Mouse (Mus musculus) forebrain, embryonic 10.5 days (tissue): ENCODE data around the gene Tmem108. TPM values are rescaled to one million over a fixed set of nuclear protein-coding genes. Genes with fewer than 3 reads are reported as not detected.
"Not testable (repeated sequence)": the region's sequence is repeated elsewhere in the genome, so short reads cannot be mapped to it uniquely, and the experiment has no call there.

Source experiments
- DNase-seq: peaks from one replicate; pipeline ENCODE4 v3.0.0-alpha.2; 2017; ENCODE audit warnings: low spot score; ENCODE audit errors: extremely low spot score
- H3K27ac ChIP-seq: fragments of 300-500 bp; sonication (generic); 2 replicates; pipeline ENCODE4 v1.5.1; 2016; ENCODE audit warnings: mild to moderate bottlenecking
- H3K27me3 ChIP-seq: fragments of 300-500 bp; sonication (generic); 2 replicates; pipeline ENCODE4 v1.6.1; 2016; ENCODE audit warnings: mild to moderate bottlenecking; ENCODE audit not compliant: poor library complexity, severe bottlenecking
- H3K36me3 ChIP-seq: fragments of 300-500 bp; sonication (generic); replicated peaks from 2 replicates; pipeline ENCODE4 v1.6.1; 2016; ENCODE audit warnings: mild to moderate bottlenecking, moderate library complexity
- H3K4me1 ChIP-seq: fragments of 300-500 bp; sonication (generic); 2 replicates; pipeline ENCODE4 v1.6.1; 2016
- H3K4me3 ChIP-seq: fragments of 300-500 bp; sonication (generic); 2 replicates; pipeline ENCODE4 v1.5.1; 2016; ENCODE audit warnings: mild to moderate bottlenecking, moderate library complexity
- H3K9me3 ChIP-seq: fragments of 300-500 bp; sonication (generic); 2 replicates; pipeline ENCODE4 v1.6.1; 2016; ENCODE audit warnings: mild to moderate bottlenecking, moderate library complexity
- WGBS: fragments of 180-500 bp; shearing (Covaris S2); methylation state at CpG from one replicate; pipeline ENCODE4 v1.1.7; 2016; 5-methylcytosine and 5-hydroxymethylcytosine counted together
- polyA plus RNA-seq: library from polyadenylated mRNA; unstranded; fragments of >200 nt; fragmentation: Nextera tagmentation; extraction: Ambion mirVana; gene quantifications from 2 replicates; pipeline ENCODE4 v1.2.1, GENCODE M21; 2016

Gene Tmem108
- polyA plus RNA-seq, 1 experiment from 2014 or later = 16.7 TPM

- not testable (repeated sequence) for H3K4me1 ChIP-seq, H3K9me3 ChIP-seq, DNase-seq, H3K36me3 ChIP-seq, H3K4me3 ChIP-seq, H3K27ac ChIP-seq, H3K27me3 ChIP-seq
- 94% methylated on average over 8 of the region's 8 CpGs for WGBS
Observed at GRCm38 (mm10) chr9:103670592-103671113, 91.0 kb downstream of the Tmem108 start.

GRCm38 (mm10) chr9:103668830-103669229 lies 92.8 kb downstream of the Tmem108 start:
- H3K9me3 ChIP-seq = no peaks in the 10 kb centered on the region
- 90% methylated on average over 6 of the region's 6 CpGs for WGBS
- H3K27ac ChIP-seq = no peak overlapping the region
- H3K27me3 ChIP-seq = no peaks in the 10 kb centered on the region
- no peak overlapping the region for H3K4me3 ChIP-seq
- DNase-seq = no peak
- no peaks in the 10 kb centered on the region for H3K4me1 ChIP-seq
- H3K36me3 ChIP-seq = no peaks in the 10 kb centered on the region

GRCm38 (mm10) chr9:103665817-103666216 lies 95.8 kb downstream of the Tmem108 start:
- no peak for DNase-seq
- H3K27me3 ChIP-seq = no peaks in the 10 kb centered on the region
- no peaks in the 10 kb centered on the region for H3K36me3 ChIP-seq
- no peak overlapping the region for H3K4me3 ChIP-seq
- no peaks in the 10 kb centered on the region for H3K4me1 ChIP-seq
- no peak overlapping the region for H3K27ac ChIP-seq
- no peaks in the 10 kb centered on the region for H3K9me3 ChIP-seq
- WGBS = 93% methylated on average over 6 of the region's 6 CpGs

GRCm38 (mm10) chr9:103664151-103664550 lies 97.5 kb downstream of the Tmem108 start:
- H3K4me3 ChIP-seq = no peak overlapping the region
- no peak for DNase-seq
- no peaks in the 10 kb centered on the region for H3K27me3 ChIP-seq
- H3K4me1 ChIP-seq = no peaks in the 10 kb centered on the region
- H3K9me3 ChIP-seq = no peaks in the 10 kb centered on the region
- no peak overlapping the region for H3K27ac ChIP-seq
- no peaks in the 10 kb centered on the region for H3K36me3 ChIP-seq
- 86% methylated on average over 11 of the region's 11 CpGs for WGBS

GRCm38 (mm10) chr9:103661873-103662272 lies 99.8 kb downstream of the Tmem108 start:
- H3K9me3 ChIP-seq = no peaks in the 10 kb centered on the region
- no peaks in the 10 kb centered on the region for H3K27me3 ChIP-seq
- no peaks in the 10 kb centered on the region for H3K36me3 ChIP-seq
- no peak overlapping the region for H3K27ac ChIP-seq
- H3K4me1 ChIP-seq = peaks cover 16% of the 10 kb centered on the region
- H3K4me3 ChIP-seq = no peak overlapping the region
- no peak for DNase-seq
- WGBS = 86% methylated on average over 1 of the region's 1 CpGs

GRCm38 (mm10) chr9:103657981-103658380 lies 103.7 kb downstream of the Tmem108 start:
- Histone ChIP-seq H3K9me3 (no peaks in the 10 kb centered on the region), H3K27ac (peak overlapping the region; percentile 21; the same call in 1 of the 2 replicates), H3K36me3 (no peaks in the 10 kb centered on the region), H3K4me3 (no peak overlapping the region), H3K27me3 (no peaks in the 10 kb centered on the region), H3K4me1 (peaks cover 50% of the 10 kb centered on the region)
- no peak for DNase-seq
- WGBS = 85% methylated on average over 5 of the region's 5 CpGs

GRCm38 (mm10) chr9:103657183-103657975 lies 104.3 kb downstream of the Tmem108 start:
- peaks cover 56% of the 10 kb centered on the region for H3K4me1 ChIP-seq
- no peaks in the 10 kb centered on the region for H3K36me3 ChIP-seq
- WGBS = 60% methylated on average over 13 of the region's 13 CpGs
- no peaks in the 10 kb centered on the region for H3K27me3 ChIP-seq
- DNase-seq = no peak
- no peak overlapping the region for H3K4me3 ChIP-seq
- H3K9me3 ChIP-seq = no peaks in the 10 kb centered on the region
- H3K27ac ChIP-seq = peak overlapping the region; percentile 48; the same call in 1 of the 2 replicates

- no peaks in the 10 kb centered on the region for H3K27me3 ChIP-seq
- peaks cover 67% of the 10 kb centered on the region for H3K4me1 ChIP-seq
- H3K36me3 ChIP-seq = no peaks in the 10 kb centered on the region
- DNase-seq = peak; percentile 29
- H3K9me3 ChIP-seq = no peaks in the 10 kb centered on the region
- H3K4me3 ChIP-seq = peak overlapping the region; percentile 12; the same call in 1 of the 2 replicates
- H3K27ac ChIP-seq = peak overlapping the region; percentile 76
- WGBS = 12% methylated on average over 10 of the region's 10 CpGs
Observed at GRCm38 (mm10) chr9:103653995-103654587, 107.5 kb downstream of the Tmem108 start.

GRCm38 (mm10) chr9:103652127-103652882 lies 109.3 kb downstream of the Tmem108 start:
- H3K27ac ChIP-seq = peak overlapping the region; percentile 54
- WGBS = 73% methylated on average over 8 of the region's 8 CpGs
- no peak overlapping the region for H3K4me3 ChIP-seq
- DNase-seq = no peak
- no peaks in the 10 kb centered on the region for H3K27me3 ChIP-seq
- H3K4me1 ChIP-seq = peaks cover 58% of the 10 kb centered on the region
- H3K9me3 ChIP-seq = no peaks in the 10 kb centered on the region
- no peaks in the 10 kb centered on the region for H3K36me3 ChIP-seq

GRCm38 (mm10) chr9:103646605-103647004 lies 115.0 kb downstream of the Tmem108 start:
- Histone ChIP-seq H3K36me3 (no peaks in the 10 kb centered on the region), H3K27me3 (no peaks in the 10 kb centered on the region), H3K27ac (no peak overlapping the region), H3K9me3 (no peaks in the 10 kb centered on the region), H3K4me3 (no peak overlapping the region), H3K4me1 (peaks cover 11% of the 10 kb centered on the region)
- WGBS = 83% methylated on average over 2 of the region's 2 CpGs
- DNase-seq = no peak

GRCm38 (mm10) chr9:103645724-103646123 lies 115.9 kb downstream of the Tmem108 start:
- 91% methylated on average over 7 of the region's 7 CpGs for WGBS

GRCm38 (mm10) chr9:103642300-103642699 lies 119.3 kb downstream of the Tmem108 start:
- DNase-seq = no peak

More at GRCm38 (mm10) chr9:103645724-103646123, 115.9 kb downstream of the Tmem108 start:
- no peak for DNase-seq
- H3K4me3 ChIP-seq = no peak overlapping the region
- H3K27me3 ChIP-seq = no peaks in the 10 kb centered on the region
- no peak overlapping the region for H3K27ac ChIP-seq
- H3K36me3 ChIP-seq = no peaks in the 10 kb centered on the region
- peaks cover 16% of the 10 kb centered on the region for H3K4me1 ChIP-seq
- no peaks in the 10 kb centered on the region for H3K9me3 ChIP-seq

More at GRCm38 (mm10) chr9:103642300-103642699, 119.3 kb downstream of the Tmem108 start:
- H3K27me3 ChIP-seq = no peaks in the 10 kb centered on the region
- no peaks in the 10 kb centered on the region for H3K9me3 ChIP-seq
- no peaks in the 10 kb centered on the region for H3K36me3 ChIP-seq
- WGBS = 92% methylated on average over 10 of the region's 10 CpGs
- H3K27ac ChIP-seq = no peak overlapping the region
- H3K4me1 ChIP-seq = peaks cover 17% of the 10 kb centered on the region
- no peak overlapping the region for H3K4me3 ChIP-seq
